Mouse (Mus musculus): ENCODE measurements around the gene Satb2. TPM values are rescaled to one million over a fixed set of nuclear protein-coding genes. Genes with fewer than 3 reads are reported as not detected.

The Satb2 gene
- polyA plus RNA-seq, 1 experiment from 2014 or later: 0.17 TPM

GRCm38 (mm10) chr1:56958996-56959395 is 19.5 kb downstream of the Satb2 start:
- no peak overlapping the region for H3K9ac ChIP-seq (replicated peaks; ENCODE audit: low read depth)
- H3K4me1 ChIP-seq (ENCODE audit: insufficient read depth, low read depth, low read length): no peaks in the 10 kb centered on the region
- TF ChIP-seq CTCF (IDR thresholded peaks at IDR 0.05) (no peak), EP300 (IDR thresholded peaks at IDR 0.05) (no peak)
- no peaks in the 10 kb centered on the region for H3K9me3 ChIP-seq (ENCODE audit: low read length)
- no peaks in the 10 kb centered on the region for H3K27me3 ChIP-seq (replicated peaks; ENCODE audit: insufficient read depth, low read length)
- WGBS: 76% methylated on average over 5 of the region's 5 CpGs
- DNase-seq (ENCODE audit: low spot score) (no peak), ATAC-seq (no peak)
- H3K36me3 ChIP-seq (ENCODE audit: insufficient read depth, low read length): no peaks in the 10 kb centered on the region
- H3K4me2 ChIP-seq (replicated peaks; ENCODE audit: low read depth, low read length): no peak overlapping the region
- H3K4me3 ChIP-seq (ENCODE audit: low read depth, low read length): no peak overlapping the region
- H3K27ac ChIP-seq (ENCODE audit: low read length): no peak overlapping the region

DNA sequence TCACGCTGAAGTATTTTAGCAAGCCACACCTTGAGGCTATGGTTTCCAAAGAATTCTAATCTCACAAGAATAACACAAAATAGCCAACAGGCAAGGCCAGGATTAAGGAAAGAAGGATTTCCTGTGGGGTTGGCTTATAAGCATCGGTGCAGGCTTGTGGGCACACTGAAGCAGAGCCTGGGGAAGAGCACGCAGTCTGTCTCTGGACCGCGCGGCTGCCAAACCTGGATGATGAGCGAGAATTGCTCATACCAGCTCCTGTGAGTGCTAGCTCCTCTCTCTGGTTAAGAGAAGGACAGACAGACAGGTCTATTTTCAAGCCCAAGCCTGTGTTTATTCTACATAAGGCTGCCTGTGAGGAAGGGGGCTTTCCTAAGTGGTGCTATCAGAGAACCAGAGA is 20.5 kb downstream of the Satb2 start:
- DNase-seq (ENCODE audit: low spot score) (no peak), ATAC-seq (no peak)
- H3K9ac ChIP-seq (replicated peaks; ENCODE audit: low read depth): no peak overlapping the region
- 86% methylated on average over 7 of the region's 7 CpGs for WGBS
- no peak for TF ChIP-seq CTCF (IDR thresholded peaks at IDR 0.05)
- no peak for TF ChIP-seq EP300 (IDR thresholded peaks at IDR 0.05)
- no peaks in the 10 kb centered on the region for H3K9me3 ChIP-seq (ENCODE audit: low read length)
- H3K36me3 ChIP-seq (ENCODE audit: insufficient read depth, low read length): no peaks in the 10 kb centered on the region
- no peak overlapping the region for H3K27ac ChIP-seq (ENCODE audit: low read length)
- no peaks in the 10 kb centered on the region for H3K27me3 ChIP-seq (replicated peaks; ENCODE audit: insufficient read depth, low read length)
- no peak overlapping the region for H3K4me2 ChIP-seq (replicated peaks; ENCODE audit: low read depth, low read length)
- no peak overlapping the region for H3K4me3 ChIP-seq (ENCODE audit: low read depth, low read length)
- H3K4me1 ChIP-seq (ENCODE audit: insufficient read depth, low read depth, low read length): no peaks in the 10 kb centered on the region

DNA sequence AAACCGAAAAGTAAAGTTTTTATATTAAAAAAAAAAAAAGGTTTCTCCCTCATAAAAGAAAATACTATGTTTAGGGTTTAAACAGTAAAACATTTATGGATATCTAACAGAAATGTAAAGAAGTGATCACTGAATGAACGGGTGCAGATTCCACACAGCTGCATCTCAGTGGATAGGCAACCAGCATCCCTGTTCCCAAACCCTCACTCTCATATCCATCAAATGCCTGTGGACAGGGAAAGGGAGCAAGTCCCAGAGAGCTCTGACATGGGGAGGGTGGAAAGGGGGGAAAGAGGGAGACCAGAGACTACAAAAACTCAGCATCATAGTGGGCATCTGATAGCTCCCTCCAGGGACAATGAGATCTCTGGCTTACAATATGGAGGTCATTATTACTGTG is 21.6 kb downstream of the Satb2 start:
- WGBS: 92% methylated on average over 2 of the region's 2 CpGs
- DNase-seq (ENCODE audit: low spot score): no peak
- no peak overlapping the region for H3K9ac ChIP-seq (replicated peaks; ENCODE audit: low read depth)
- no peaks in the 10 kb centered on the region for H3K9me3 ChIP-seq (ENCODE audit: low read length)
- no peak for ATAC-seq
- no peaks in the 10 kb centered on the region for H3K27me3 ChIP-seq (replicated peaks; ENCODE audit: insufficient read depth, low read length)
- TF ChIP-seq CTCF (IDR thresholded peaks at IDR 0.05) (no peak), EP300 (IDR thresholded peaks at IDR 0.05) (no peak)
- no peaks in the 10 kb centered on the region for H3K4me1 ChIP-seq (ENCODE audit: insufficient read depth, low read depth, low read length)
- H3K36me3 ChIP-seq (ENCODE audit: insufficient read depth, low read length): no peaks in the 10 kb centered on the region
- no peak overlapping the region for H3K4me3 ChIP-seq (ENCODE audit: low read depth, low read length)
- no peak overlapping the region for H3K27ac ChIP-seq (ENCODE audit: low read length)
- no peak overlapping the region for H3K4me2 ChIP-seq (replicated peaks; ENCODE audit: low read depth, low read length)

DNA sequence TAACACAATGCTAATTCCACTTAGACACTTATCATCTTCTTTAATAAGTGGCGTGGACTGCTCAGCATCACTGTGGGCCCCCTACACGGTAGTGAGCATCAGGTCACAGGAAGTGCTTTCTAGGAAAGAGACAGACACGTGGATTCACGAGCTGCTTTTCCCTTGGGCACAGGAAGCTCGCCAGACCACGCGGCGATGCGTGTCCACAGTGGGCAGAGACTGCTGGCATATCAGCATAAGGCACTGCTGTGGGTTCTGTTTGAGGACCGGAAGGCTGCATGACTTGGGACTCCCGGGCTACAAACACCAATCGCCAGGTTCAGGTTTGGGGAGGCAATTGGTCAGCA is 22.7 kb downstream of the Satb2 start:
- Histone ChIP-seq H3K9me3 (ENCODE audit: low read length) (no peaks in the 10 kb centered on the region), H3K9ac (replicated peaks; ENCODE audit: low read depth) (no peak overlapping the region), H3K36me3 (ENCODE audit: insufficient read depth, low read length) (no peaks in the 10 kb centered on the region), H3K27me3 (replicated peaks; ENCODE audit: insufficient read depth, low read length) (no peaks in the 10 kb centered on the region), H3K27ac (ENCODE audit: low read length) (no peak overlapping the region), H3K4me3 (ENCODE audit: low read depth, low read length) (no peak overlapping the region), H3K4me2 (replicated peaks; ENCODE audit: low read depth, low read length) (no peak overlapping the region), H3K4me1 (ENCODE audit: insufficient read depth, low read depth, low read length) (no peaks in the 10 kb centered on the region)
- ATAC-seq (no peak), DNase-seq (ENCODE audit: low spot score) (no peak)
- 79% methylated on average over 12 of the region's 12 CpGs for WGBS
- no peak for TF ChIP-seq EP300 (IDR thresholded peaks at IDR 0.05)
- no peak for TF ChIP-seq CTCF (IDR thresholded peaks at IDR 0.05)

DNA sequence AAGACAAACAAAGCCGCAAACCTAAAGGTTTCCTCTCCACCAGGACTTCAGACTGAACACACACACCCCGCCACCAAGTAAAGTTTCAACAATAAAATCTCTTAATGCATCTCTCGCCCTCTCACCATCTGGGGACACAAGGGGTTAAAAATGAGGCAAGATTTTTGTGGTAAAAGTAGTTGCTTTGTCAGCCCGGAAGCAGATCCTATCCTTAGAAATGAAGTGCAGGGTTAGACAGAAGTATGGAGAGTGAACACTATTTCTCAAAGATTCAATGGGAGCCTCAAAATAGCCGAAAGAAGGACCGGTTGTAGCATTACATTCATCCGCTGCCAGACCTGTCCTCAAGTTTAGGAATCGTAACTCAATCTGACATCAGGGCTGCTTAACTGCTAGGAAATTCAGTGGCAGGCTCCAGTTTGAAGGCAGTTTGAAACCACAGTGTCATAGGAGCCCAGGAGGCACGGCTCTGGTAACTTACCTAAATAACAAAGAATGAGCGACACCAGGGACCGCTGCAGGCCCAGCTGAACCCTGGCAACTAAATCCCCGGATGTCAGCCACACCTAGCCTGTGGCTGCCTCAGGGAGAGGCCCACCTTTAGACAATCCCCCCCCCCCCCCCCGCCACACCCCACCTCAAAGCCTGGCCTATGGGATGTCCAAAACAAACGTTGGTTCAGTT is 23.3 kb downstream of the Satb2 start:
- DNase-seq (ENCODE audit: low spot score) (no peak), ATAC-seq (no peak)
- no peak for TF ChIP-seq EP300 (IDR thresholded peaks at IDR 0.05)
- no peak for TF ChIP-seq CTCF (IDR thresholded peaks at IDR 0.05)
- H3K9ac ChIP-seq (replicated peaks; ENCODE audit: low read depth): no peak overlapping the region
- no peaks in the 10 kb centered on the region for H3K4me1 ChIP-seq (ENCODE audit: insufficient read depth, low read depth, low read length)
- no peak overlapping the region for H3K4me2 ChIP-seq (replicated peaks; ENCODE audit: low read depth, low read length)
- no peaks in the 10 kb centered on the region for H3K36me3 ChIP-seq (ENCODE audit: insufficient read depth, low read length)
- WGBS: 61% methylated on average over 14 of the region's 14 CpGs
- no peak overlapping the region for H3K4me3 ChIP-seq (ENCODE audit: low read depth, low read length)
- no peaks in the 10 kb centered on the region for H3K9me3 ChIP-seq (ENCODE audit: low read length)
- no peak overlapping the region for H3K27ac ChIP-seq (ENCODE audit: low read length)
- no peaks in the 10 kb centered on the region for H3K27me3 ChIP-seq (replicated peaks; ENCODE audit: insufficient read depth, low read length)

GRCm38 (mm10) chr1:56953538-56953937 is 24.9 kb downstream of the Satb2 start:
- no peaks in the 10 kb centered on the region for H3K27me3 ChIP-seq (replicated peaks; ENCODE audit: insufficient read depth, low read length)
- H3K9ac ChIP-seq (replicated peaks; ENCODE audit: low read depth): no peak overlapping the region
- no peak overlapping the region for H3K4me3 ChIP-seq (ENCODE audit: low read depth, low read length)
- ATAC-seq (no peak), DNase-seq (ENCODE audit: low spot score) (no peak)
- no peak overlapping the region for H3K4me2 ChIP-seq (replicated peaks; ENCODE audit: low read depth, low read length)
- WGBS: 59% methylated on average over 2 of the region's 2 CpGs
- no peaks in the 10 kb centered on the region for H3K4me1 ChIP-seq (ENCODE audit: insufficient read depth, low read depth, low read length)
- TF ChIP-seq CTCF (IDR thresholded peaks at IDR 0.05) (no peak), EP300 (IDR thresholded peaks at IDR 0.05) (no peak)
- H3K36me3 ChIP-seq (ENCODE audit: insufficient read depth, low read length): no peaks in the 10 kb centered on the region
- H3K27ac ChIP-seq (ENCODE audit: low read length): no peak overlapping the region
- no peaks in the 10 kb centered on the region for H3K9me3 ChIP-seq (ENCODE audit: low read length)

DNA sequence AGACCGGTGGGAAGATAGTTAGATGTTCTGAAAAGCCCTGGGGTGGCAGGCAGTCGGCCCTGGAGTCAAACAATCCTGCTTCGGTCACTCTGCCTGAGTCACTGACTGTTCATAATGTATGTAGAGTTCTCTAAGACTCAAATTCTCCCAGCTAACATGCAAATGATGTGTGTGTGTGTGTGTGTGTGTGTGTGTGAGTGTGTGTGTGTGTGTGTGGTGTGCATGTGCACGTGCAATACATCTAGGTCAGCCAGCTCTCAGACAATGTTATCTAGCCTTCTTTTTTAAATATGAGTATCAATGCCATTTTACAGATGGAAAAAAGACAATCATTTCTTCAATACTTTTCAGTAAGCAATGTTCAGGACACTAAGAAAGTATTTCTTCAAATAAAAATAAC is 26.5 kb downstream of the Satb2 start:
- TF ChIP-seq CTCF (IDR thresholded peaks at IDR 0.05): no peak
- TF ChIP-seq EP300 (IDR thresholded peaks at IDR 0.05): no peak
- H3K27me3 ChIP-seq (replicated peaks; ENCODE audit: insufficient read depth, low read length): no peaks in the 10 kb centered on the region
- 76% methylated on average over 4 of the region's 4 CpGs for WGBS
- no peaks in the 10 kb centered on the region for H3K9me3 ChIP-seq (ENCODE audit: low read length)
- ATAC-seq (no peak), DNase-seq (ENCODE audit: low spot score) (no peak)
- H3K4me3 ChIP-seq (ENCODE audit: low read depth, low read length): no peak overlapping the region
- no peak overlapping the region for H3K4me2 ChIP-seq (replicated peaks; ENCODE audit: low read depth, low read length)
- H3K36me3 ChIP-seq (ENCODE audit: insufficient read depth, low read length): no peaks in the 10 kb centered on the region
- no peak overlapping the region for H3K9ac ChIP-seq (replicated peaks; ENCODE audit: low read depth)
- H3K4me1 ChIP-seq (ENCODE audit: insufficient read depth, low read depth, low read length): no peaks in the 10 kb centered on the region
- no peak overlapping the region for H3K27ac ChIP-seq (ENCODE audit: low read length)
